Mouse (Mus musculus) frontal cortex, adult 2 months (tissue): ENCODE results near the gene Grk3. TPM values are rescaled to one million over a fixed set of nuclear protein-coding genes. Genes with fewer than 3 reads are reported as not detected.
A peak's percentile ranks its signal among the peaks of the same experiment; 100 is the strongest.

Source experiments
- DNase-seq, 2 experiments: peaks; one replicate each; pipeline ENCODE4 v3.0.0; 2022; ENCODE audit warnings: low spot score in 1 of 2; ENCODE audit errors: extremely low spot score in 1 of 2
- polyA plus RNA-seq: library from polyadenylated mRNA; depleted of rRNA; stranded (reverse); fragments of >200 nt; gene quantifications from 2 replicates; pipeline ENCODE4 v1.2.3, GENCODE M21; 2012; rRNA removed

The Grk3 gene
- polyA plus RNA-seq, result 55.7 and 62.3 TPM in 2 replicates

- peak in 1 of 2 experiments; percentile 69 for DNase-seq
These were observed at the start of gene Grk3 for GRCm38 (mm10) chr5:113015236-113016061. TSS of gene Grk3 (minus strand) at chr5:113015791.

GRCm38 (mm10) chr5:113054308-113054707 is 38.7 kb upstream of the Grk3 start:
- peak; percentile 34 to 89 for DNase-seq

GRCm38 (mm10) chr5:113050581-113051185 is 35.1 kb upstream of the Grk3 start:
- DNase-seq, result no peak

GRCm38 (mm10) chr5:113049876-113050275 is 34.3 kb upstream of the Grk3 start:
- no peak for DNase-seq

- peak in 1 of 2 experiments; percentile 37 for DNase-seq
These were observed 30.1 kb upstream of the Grk3 start for GRCm38 (mm10) chr5:113045511-113046273.

DNA sequence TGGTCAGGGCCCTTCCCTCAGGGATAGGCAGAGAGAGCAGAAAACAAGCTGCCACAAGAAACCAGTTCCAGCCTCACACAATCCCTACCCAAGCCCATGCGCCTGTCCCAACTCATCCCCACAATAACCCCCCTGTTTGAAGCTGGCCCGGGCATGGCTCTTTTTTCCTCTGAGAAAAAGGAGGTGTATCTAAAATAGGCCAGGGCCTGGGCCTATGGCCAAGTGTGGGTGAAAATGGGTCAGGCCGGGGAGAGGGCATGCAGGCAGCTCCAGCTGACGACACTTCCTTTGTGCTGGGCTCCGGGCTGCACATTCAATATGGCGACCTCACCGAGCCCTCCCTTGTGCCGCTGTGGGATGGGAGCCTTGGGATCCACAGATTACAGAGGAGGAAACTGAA is 27.9 kb upstream of the Grk3 start:
- DNase-seq, result peak; percentile 32 to 68

- peak; percentile 71 to 77 for DNase-seq
These were observed 26.0 kb upstream of the Grk3 start for GRCm38 (mm10) chr5:113041567-113042071.

- no peak for DNase-seq
These were observed 25.2 kb upstream of the Grk3 start for GRCm38 (mm10) chr5:113040776-113041175.

- no peak for DNase-seq
These were observed 23.0 kb upstream of the Grk3 start for GRCm38 (mm10) chr5:113038601-113039000.

GRCm38 (mm10) chr5:113035094-113036047 is 19.8 kb upstream of the Grk3 start:
- no peak for DNase-seq

DNA sequence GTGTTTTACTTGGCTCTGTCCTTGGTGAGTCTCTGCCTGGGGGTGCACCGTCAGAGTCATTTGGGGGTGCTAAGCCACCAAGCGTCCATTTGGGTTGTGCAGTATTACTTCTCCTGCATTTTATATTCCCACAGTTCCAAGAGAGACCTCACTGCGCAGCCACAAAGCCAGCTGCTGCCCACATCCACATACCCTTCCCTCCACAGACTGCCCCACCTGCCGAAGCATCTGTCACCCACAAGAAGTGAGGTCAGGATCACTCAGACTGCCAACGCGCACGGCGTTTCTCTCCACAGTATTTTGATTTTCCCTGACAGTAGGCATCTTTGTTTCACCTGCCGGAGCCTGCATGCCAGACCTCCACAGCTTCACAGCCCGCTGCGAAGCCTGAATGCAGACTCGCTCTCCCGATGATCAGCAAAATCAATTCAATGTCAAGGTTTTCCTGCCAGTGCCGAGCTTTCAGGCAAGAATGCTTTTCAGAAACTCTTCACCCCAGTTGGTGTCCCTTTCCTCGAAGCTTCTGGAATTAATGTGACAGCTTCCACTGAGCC is 15.7 kb upstream of the Grk3 start:
- no peak for DNase-seq

DNA sequence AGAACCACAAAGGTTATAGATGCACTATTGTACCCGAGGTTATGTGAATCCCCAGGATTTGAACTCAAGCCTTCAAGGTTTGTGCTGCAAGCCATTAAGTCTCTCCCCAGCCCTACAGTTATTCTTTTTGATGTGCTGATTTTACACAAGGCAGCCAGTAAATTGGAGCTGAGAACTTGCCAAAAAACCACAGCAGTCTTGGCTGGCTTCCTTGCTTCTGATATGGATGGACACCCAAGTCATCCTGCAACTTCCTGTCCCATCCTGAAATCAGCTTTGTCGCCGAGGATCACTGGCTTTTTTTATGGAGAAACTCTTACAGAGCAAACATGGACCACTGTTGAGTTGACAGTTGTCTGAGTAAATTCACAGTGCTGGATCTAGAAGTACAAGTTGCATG is 14.5 kb upstream of the Grk3 start:
- no peak for DNase-seq

- DNase-seq, result no peak
These were observed 11.1 kb upstream of the Grk3 start for GRCm38 (mm10) chr5:113026706-113027105.

- no peak for DNase-seq
These were observed 8.7 kb upstream of the Grk3 start for GRCm38 (mm10) chr5:113024154-113024764.

GRCm38 (mm10) chr5:113018190-113018589 is 2.6 kb upstream of the Grk3 start:
- peak; percentile 47 to 70 for DNase-seq

DNA sequence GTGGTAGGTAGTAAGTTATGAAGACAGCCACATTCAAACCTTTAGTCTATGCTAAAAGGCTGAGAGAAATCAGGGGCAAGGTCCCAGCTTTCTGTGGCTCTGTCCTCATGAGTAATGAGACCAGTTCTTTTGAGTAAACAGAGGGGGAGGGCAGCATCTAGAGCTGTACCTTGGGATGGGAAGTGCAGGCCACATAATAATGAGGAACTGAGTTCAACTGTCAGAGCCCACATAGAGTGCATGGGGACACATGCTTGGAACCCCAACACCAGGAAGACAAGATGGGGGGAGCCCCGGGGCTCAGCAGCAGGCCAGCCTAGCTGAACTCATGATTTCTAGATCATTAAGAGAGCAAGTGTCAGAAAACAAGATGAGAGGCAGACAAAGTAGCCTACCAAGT is 1.4 kb upstream of the Grk3 start:
- DNase-seq, result no peak

GRCm38 (mm10) chr5:113014808-113015235 is 769 bp downstream of the Grk3 start:
- DNase-seq, result no peak

- DNase-seq, result no peak
These were observed 1.3 kb downstream of the Grk3 start for GRCm38 (mm10) chr5:113014111-113014807.

GRCm38 (mm10) chr5:113011926-113012325 is 3.7 kb downstream of the Grk3 start:
- DNase-seq, result no peak
